Mouse (Mus musculus): Measurements from ENCODE around the gene Zan. TPM values are rescaled to one million over a fixed set of nuclear protein-coding genes. Genes with fewer than 3 reads are reported as not detected.
A peak's percentile ranks its signal among the peaks of the same experiment; 100 is the strongest.
"Not testable (repeated sequence)": the region's sequence is repeated elsewhere in the genome, so short reads cannot be mapped to it uniquely, and the experiment has no call there.

Zan gene
- total RNA-seq, 4 experiments from 2014 or later: not detected

GRCm38 (mm10) chr5:137501709-137502666 is 25.1 kb upstream of the Zan start, which contains the start of gene Pop7:
Gene Pop7 (minus strand): TSS chr5:137502518.
- peak; percentile 100 for DNase-seq (ENCODE audit: low spot score)

GRCm38 (mm10) chr5:137500186-137500585 is 23.3 kb upstream of the Zan start:
- DNase-seq (ENCODE audit: low spot score): no peak

GRCm38 (mm10) chr5:137493831-137494230 is 17.0 kb upstream of the Zan start:
- no peak for DNase-seq (ENCODE audit: low spot score)

GRCm38 (mm10) chr5:137491559-137491958 is 14.7 kb upstream of the Zan start:
- peak; percentile 50 for DNase-seq (ENCODE audit: low spot score)

GRCm38 (mm10) chr5:137487616-137488015 is 10.8 kb upstream of the Zan start:
- no peak for DNase-seq (ENCODE audit: low spot score)

- no peak for DNase-seq (ENCODE audit: low spot score)
Measured at GRCm38 (mm10) chr5:137485851-137486155, 8.9 kb upstream of the Zan start.

- no peak for DNase-seq (ENCODE audit: low spot score)
Measured at GRCm38 (mm10) chr5:137485071-137485850, 8.4 kb upstream of the Zan start.

GRCm38 (mm10) chr5:137481897-137482296 is 5.0 kb upstream of the Zan start:
- DNase-seq (ENCODE audit: low spot score): no peak

- DNase-seq (ENCODE audit: low spot score): peak; percentile 86
Measured at GRCm38 (mm10) chr5:137481138-137481537, 4.3 kb upstream of the Zan start.

GRCm38 (mm10) chr5:137474351-137474750 is 2.5 kb downstream of the Zan start:
- DNase-seq (ENCODE audit: low spot score): no peak

GRCm38 (mm10) chr5:137472252-137472904 is 4.5 kb downstream of the Zan start:
- DNase-seq (ENCODE audit: low spot score): no peak

- DNase-seq (ENCODE audit: low spot score): no peak
Measured at GRCm38 (mm10) chr5:137466946-137467345, 9.9 kb downstream of the Zan start.

GRCm38 (mm10) chr5:137465049-137465448 is 11.8 kb downstream of the Zan start:
- DNase-seq (ENCODE audit: low spot score): no peak

- no peak for DNase-seq (ENCODE audit: low spot score)
Measured at GRCm38 (mm10) chr5:137455866-137456591, 20.8 kb downstream of the Zan start.

- DNase-seq (ENCODE audit: low spot score): no peak
Measured at GRCm38 (mm10) chr5:137455206-137455605, 21.7 kb downstream of the Zan start.

GRCm38 (mm10) chr5:137445536-137445935 is 31.3 kb downstream of the Zan start:
- no peak for DNase-seq (ENCODE audit: low spot score)

GRCm38 (mm10) chr5:137440216-137440855 is 36.5 kb downstream of the Zan start:
- DNase-seq (ENCODE audit: low spot score): no peak

- no peak for DNase-seq (ENCODE audit: low spot score)
Measured at GRCm38 (mm10) chr5:137433889-137434288, 43.0 kb downstream of the Zan start.

- not testable (repeated sequence) for DNase-seq (ENCODE audit: low spot score)
Measured at GRCm38 (mm10) chr5:137430402-137430801, 46.5 kb downstream of the Zan start.

GRCm38 (mm10) chr5:137425648-137426047 is 51.2 kb downstream of the Zan start:
- DNase-seq (ENCODE audit: low spot score): no peak

- DNase-seq (ENCODE audit: low spot score): no peak
Measured at GRCm38 (mm10) chr5:137419841-137420240, 57.0 kb downstream of the Zan start.

Measured in heart, adult 8-10 months (tissue).